Mouse (Mus musculus): ENCODE results near the gene Oas1e. TPM values are rescaled to one million over a fixed set of nuclear protein-coding genes. Genes with fewer than 3 reads are reported as not detected.

Gene Oas1e
- polyA plus RNA-seq, 1 experiment = not detected

GRCm38 (mm10) chr5:120769396-120769795 is 25.9 kb downstream of the Oas1e start:
- TF ChIP-seq CTCF (IDR thresholded peaks at IDR 0.05; ENCODE audit: borderline replicate concordance, insufficient read depth, low read depth, low read length) (no peak), POLR2A (IDR thresholded peaks at IDR 0.05; ENCODE audit: borderline replicate concordance, insufficient read depth, low read length) (no peak)
- no peaks in the 10 kb centered on the region for H3K27me3 ChIP-seq (ENCODE audit: control insufficient read depth, insufficient read depth, low read length)
- DNase-seq = no peak
- H3K4me3 ChIP-seq (replicated peaks; ENCODE audit: insufficient read depth, low read depth, low read length) = no peak overlapping the region
- no peaks in the 10 kb centered on the region for H3K4me1 ChIP-seq (ENCODE audit: control insufficient read depth, insufficient read depth, low read length)
- 67% methylated on average over 3 of the region's 3 CpGs for WGBS
- H3K27ac ChIP-seq (ENCODE audit: insufficient read depth, low read length) = no peak overlapping the region

- 73% methylated on average over 8 of the region's 8 CpGs for WGBS
- Histone ChIP-seq H3K27ac (ENCODE audit: insufficient read depth, low read length) (no peak overlapping the region), H3K27me3 (ENCODE audit: control insufficient read depth, insufficient read depth, low read length) (no peaks in the 10 kb centered on the region), H3K4me1 (ENCODE audit: control insufficient read depth, insufficient read depth, low read length) (no peaks in the 10 kb centered on the region), H3K4me3 (replicated peaks; ENCODE audit: insufficient read depth, low read depth, low read length) (no peak overlapping the region)
- no peak for DNase-seq
- TF ChIP-seq POLR2A (IDR thresholded peaks at IDR 0.05; ENCODE audit: borderline replicate concordance, insufficient read depth, low read length) (no peak), CTCF (IDR thresholded peaks at IDR 0.05; ENCODE audit: borderline replicate concordance, insufficient read depth, low read depth, low read length) (no peak)
Observed at GRCm38 (mm10) chr5:120765010-120765409, 30.3 kb downstream of the Oas1e start.

- H3K4me1 ChIP-seq (ENCODE audit: control insufficient read depth, insufficient read depth, low read length) = no peaks in the 10 kb centered on the region
- WGBS = 25% methylated on average over 6 of the region's 6 CpGs
- no peaks in the 10 kb centered on the region; the same call in 1 of the 2 replicates for H3K27me3 ChIP-seq (ENCODE audit: control insufficient read depth, insufficient read depth, low read length)
- DNase-seq = no peak
- TF ChIP-seq CTCF (IDR thresholded peaks at IDR 0.05; ENCODE audit: borderline replicate concordance, insufficient read depth, low read depth, low read length) (no peak), POLR2A (IDR thresholded peaks at IDR 0.05; ENCODE audit: borderline replicate concordance, insufficient read depth, low read length) (no peak)
- H3K27ac ChIP-seq (ENCODE audit: insufficient read depth, low read length) = no peak overlapping the region
- H3K4me3 ChIP-seq (replicated peaks; ENCODE audit: insufficient read depth, low read depth, low read length) = no peak overlapping the region
Observed at GRCm38 (mm10) chr5:120761901-120762300, 33.4 kb downstream of the Oas1e start.

- Histone ChIP-seq H3K27ac (ENCODE audit: insufficient read depth, low read length) (no peak overlapping the region), H3K27me3 (ENCODE audit: control insufficient read depth, insufficient read depth, low read length) (no peaks in the 10 kb centered on the region), H3K4me3 (replicated peaks; ENCODE audit: insufficient read depth, low read depth, low read length) (no peak overlapping the region), H3K4me1 (ENCODE audit: control insufficient read depth, insufficient read depth, low read length) (no peaks in the 10 kb centered on the region)
- no peak for TF ChIP-seq POLR2A (IDR thresholded peaks at IDR 0.05; ENCODE audit: borderline replicate concordance, insufficient read depth, low read length)
- TF ChIP-seq CTCF (IDR thresholded peaks at IDR 0.05; ENCODE audit: borderline replicate concordance, insufficient read depth, low read depth, low read length) = no peak
- no peak for DNase-seq
- 88% methylated on average over 4 of the region's 4 CpGs for WGBS
Observed at GRCm38 (mm10) chr5:120754215-120754614, 41.1 kb downstream of the Oas1e start.

GRCm38 (mm10) chr5:120752786-120753185 is 42.5 kb downstream of the Oas1e start:
- no peak for DNase-seq
- H3K27ac ChIP-seq (ENCODE audit: insufficient read depth, low read length) = no peak overlapping the region
- TF ChIP-seq CTCF (IDR thresholded peaks at IDR 0.05; ENCODE audit: borderline replicate concordance, insufficient read depth, low read depth, low read length) = no peak
- 72% methylated on average over 3 of the region's 3 CpGs for WGBS
- no peak overlapping the region for H3K4me3 ChIP-seq (replicated peaks; ENCODE audit: insufficient read depth, low read depth, low read length)
- H3K27me3 ChIP-seq (ENCODE audit: control insufficient read depth, insufficient read depth, low read length) = no peaks in the 10 kb centered on the region
- H3K4me1 ChIP-seq (ENCODE audit: control insufficient read depth, insufficient read depth, low read length) = no peaks in the 10 kb centered on the region

- Histone ChIP-seq H3K27me3 (ENCODE audit: control insufficient read depth, insufficient read depth, low read length) (no peaks in the 10 kb centered on the region), H3K4me1 (ENCODE audit: control insufficient read depth, insufficient read depth, low read length) (no peaks in the 10 kb centered on the region), H3K27ac (ENCODE audit: insufficient read depth, low read length) (no peak overlapping the region), H3K4me3 (replicated peaks; ENCODE audit: insufficient read depth, low read depth, low read length) (no peak overlapping the region)
- 84% methylated on average over 3 of the region's 3 CpGs for WGBS
- no peak for DNase-seq
- TF ChIP-seq POLR2A (IDR thresholded peaks at IDR 0.05; ENCODE audit: borderline replicate concordance, insufficient read depth, low read length) = no peak
- no peak for TF ChIP-seq CTCF (IDR thresholded peaks at IDR 0.05; ENCODE audit: borderline replicate concordance, insufficient read depth, low read depth, low read length)
Observed at GRCm38 (mm10) chr5:120751206-120751605, 44.1 kb downstream of the Oas1e start.

- DNase-seq = no peak
- TF ChIP-seq CTCF (IDR thresholded peaks at IDR 0.05; ENCODE audit: borderline replicate concordance, insufficient read depth, low read depth, low read length) = no peak
- TF ChIP-seq POLR2A (IDR thresholded peaks at IDR 0.05; ENCODE audit: borderline replicate concordance, insufficient read depth, low read length) = no peak
- H3K4me3 ChIP-seq (replicated peaks; ENCODE audit: insufficient read depth, low read depth, low read length) = no peak within 1 kb of the TSS
- no peaks in the 10 kb centered on the region for H3K27me3 ChIP-seq (ENCODE audit: control insufficient read depth, insufficient read depth, low read length)
- H3K27ac ChIP-seq (ENCODE audit: insufficient read depth, low read length) = no peak within 1 kb of the TSS
- H3K4me1 ChIP-seq (ENCODE audit: control insufficient read depth, insufficient read depth, low read length) = no peaks in the 10 kb centered on the region
- 49% methylated on average over 5 of the region's 5 CpGs for WGBS
Observed at GRCm38 (mm10) chr5:120749688-120750087, 45.6 kb downstream of the Oas1e start, which contains the start of gene Oas2. Gene Oas2, minus strand, starts transcription at chr5:120749853.

GRCm38 (mm10) chr5:120746451-120746850 is 48.9 kb downstream of the Oas1e start:
- 3% methylated on average over 5 of the region's 5 CpGs for WGBS
- Histone ChIP-seq H3K27me3 (ENCODE audit: control insufficient read depth, insufficient read depth, low read length) (no peaks in the 10 kb centered on the region), H3K4me1 (ENCODE audit: control insufficient read depth, insufficient read depth, low read length) (no peaks in the 10 kb centered on the region), H3K27ac (ENCODE audit: insufficient read depth, low read length) (no peak overlapping the region), H3K4me3 (replicated peaks; ENCODE audit: insufficient read depth, low read depth, low read length) (no peak overlapping the region)
- DNase-seq = peak; percentile 37 to 50
- TF ChIP-seq CTCF (IDR thresholded peaks at IDR 0.05; ENCODE audit: borderline replicate concordance, insufficient read depth, low read depth, low read length) = peak; percentile 50; the same call in 1 of the 2 replicates
- no peak for TF ChIP-seq POLR2A (IDR thresholded peaks at IDR 0.05; ENCODE audit: borderline replicate concordance, insufficient read depth, low read length)
